Mouse (Mus musculus) kidney, adult 2 months (tissue): Measurements from ENCODE around the gene Slc23a2. TPM values are rescaled to one million over a fixed set of nuclear protein-coding genes. Genes with fewer than 3 reads are reported as not detected.

Experiments used
- DNase-seq: peaks from one replicate; pipeline ENCODE4 v3.0.0; 2021
- H3K27ac ChIP-seq: fragments of 200-500 bp; 2 replicates; pipeline ENCODE4 v1.5.1; 2012; ENCODE audit warnings: low read depth, low read length, control low read depth, inconsistent platforms; ENCODE audit not compliant: insufficient read depth
- H3K27me3 ChIP-seq: fragments of 200-500 bp; replicated peaks from 2 replicates; pipeline ENCODE4 v1.6.1; 2012; ENCODE audit warnings: mild to moderate bottlenecking, moderate library complexity, low read length, inconsistent platforms; ENCODE audit not compliant: control insufficient read depth, insufficient read depth
- H3K36me3 ChIP-seq: fragments of 200-500 bp; 2 replicates; pipeline ENCODE4 v1.6.1; 2012; ENCODE audit warnings: mild to moderate bottlenecking, moderate library complexity, low read length, inconsistent platforms; ENCODE audit not compliant: control insufficient read depth, insufficient read depth
- H3K4me1 ChIP-seq: fragments of 200-500 bp; 2 replicates; pipeline ENCODE4 v1.6.1; 2011; ENCODE audit warnings: low read length; ENCODE audit not compliant: control insufficient read depth, insufficient read depth
- H3K4me3 ChIP-seq: fragments of 200-500 bp; 2 replicates; pipeline ENCODE4 v1.5.1; 2011; ENCODE audit warnings: mild to moderate bottlenecking, low read depth, low read length, control low read depth; ENCODE audit not compliant: insufficient read depth
- CTCF ChIP-seq: fragments of 200-500 bp; conservative IDR thresholded peaks from 2 replicates; pipeline ENCODE4 v1.5.1; 2011; ENCODE audit warnings: low read depth, mild to moderate bottlenecking, control low read depth, low read length, moderate library complexity, mixed read lengths; ENCODE audit not compliant: insufficient read depth, insufficient read length
- POLR2A ChIP-seq: fragments of 200-500 bp; IDR thresholded peaks from one replicate; pipeline ENCODE4 v1.6.1; 2011; ENCODE audit warnings: low read depth, low read length, control low read depth
- WGBS: fragments of 180-500 bp; shearing (Covaris S2); methylation state at CpG from one replicate; pipeline ENCODE4 v1.1.7; 2018; 5-methylcytosine and 5-hydroxymethylcytosine counted together
- polyA plus RNA-seq: library from polyadenylated mRNA; depleted of rRNA; stranded (reverse); fragments of >200 nt; gene quantifications from 2 replicates; pipeline ENCODE4 v1.2.3, GENCODE M21; 2012

The Slc23a2 gene
- polyA plus RNA-seq, 1 experiment: 15.3 TPM

GRCm38 (mm10) chr2:132133436-132133835, 11.5 kb downstream of the Slc23a2 start:
- TF ChIP-seq CTCF (no peak), POLR2A (no peak)
- no peak overlapping the region for H3K27ac ChIP-seq
- H3K36me3 ChIP-seq: no peaks in the 10 kb centered on the region
- no peaks in the 10 kb centered on the region for H3K27me3 ChIP-seq
- WGBS: 68% methylated on average over 2 of the region's 2 CpGs
- no peak for DNase-seq
- H3K4me3 ChIP-seq: no peak overlapping the region
- peaks cover 5% of the 10 kb centered on the region; the same call in 1 of the 2 replicates for H3K4me1 ChIP-seq

DNA sequence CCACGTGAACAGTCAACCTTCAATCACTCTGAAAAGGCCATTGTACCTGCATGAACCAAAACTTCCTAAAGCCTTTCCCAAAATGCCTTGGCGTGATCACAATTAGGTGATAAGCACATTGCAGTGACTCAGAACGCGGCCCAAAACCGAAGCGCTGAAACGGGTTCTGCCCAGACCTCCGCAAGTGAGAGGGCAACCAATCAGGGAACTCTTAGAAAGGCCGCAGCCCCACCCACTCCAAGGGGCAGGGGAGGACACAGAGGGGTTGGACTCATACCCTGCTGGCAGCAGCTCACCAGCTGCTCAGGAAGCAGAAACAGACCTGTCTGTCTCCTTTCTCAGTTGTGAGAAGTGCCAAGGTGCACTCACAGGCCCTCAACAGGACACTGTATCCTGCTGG, 13.6 kb downstream of the Slc23a2 start:
- Histone ChIP-seq H3K27ac (no peak overlapping the region), H3K4me3 (no peak overlapping the region), H3K4me1 (peaks cover 5% of the 10 kb centered on the region; the same call in 1 of the 2 replicates), H3K36me3 (no peaks in the 10 kb centered on the region), H3K27me3 (no peaks in the 10 kb centered on the region)
- no peak for TF ChIP-seq CTCF
- TF ChIP-seq POLR2A: no peak
- WGBS: 13% methylated on average over 9 of the region's 9 CpGs
- DNase-seq: peak; percentile 91

- TF ChIP-seq CTCF (no peak), POLR2A (no peak)
- H3K36me3 ChIP-seq: no peaks in the 10 kb centered on the region
- DNase-seq: no peak
- H3K4me1 ChIP-seq: peaks cover 5% of the 10 kb centered on the region; the same call in 1 of the 2 replicates
- no peaks in the 10 kb centered on the region for H3K27me3 ChIP-seq
- WGBS: 96% methylated on average over 7 of the region's 7 CpGs
- no peak overlapping the region for H3K4me3 ChIP-seq
- no peak overlapping the region for H3K27ac ChIP-seq
Measured at GRCm38 (mm10) chr2:132129980-132130379, 14.9 kb downstream of the Slc23a2 start.

- DNase-seq: no peak
- Histone ChIP-seq H3K4me3 (no peak overlapping the region), H3K27ac (no peak overlapping the region), H3K4me1 (peaks cover 5% of the 10 kb centered on the region; the same call in 1 of the 2 replicates), H3K36me3 (no peaks in the 10 kb centered on the region), H3K27me3 (no peaks in the 10 kb centered on the region)
- WGBS: 96% methylated on average over 7 of the region's 7 CpGs
- no peak for TF ChIP-seq CTCF
- TF ChIP-seq POLR2A: no peak
Measured at GRCm38 (mm10) chr2:132129247-132129646, 15.7 kb downstream of the Slc23a2 start.

GRCm38 (mm10) chr2:132127904-132128303, 17.0 kb downstream of the Slc23a2 start:
- Histone ChIP-seq H3K36me3 (no peaks in the 10 kb centered on the region), H3K4me3 (no peak overlapping the region), H3K27me3 (no peaks in the 10 kb centered on the region), H3K4me1 (peaks cover 7% of the 10 kb centered on the region; the same call in 1 of the 2 replicates), H3K27ac (no peak overlapping the region)
- DNase-seq: no peak
- no peak for TF ChIP-seq POLR2A
- TF ChIP-seq CTCF: no peak
- 64% methylated on average over 10 of the region's 10 CpGs for WGBS

DNA sequence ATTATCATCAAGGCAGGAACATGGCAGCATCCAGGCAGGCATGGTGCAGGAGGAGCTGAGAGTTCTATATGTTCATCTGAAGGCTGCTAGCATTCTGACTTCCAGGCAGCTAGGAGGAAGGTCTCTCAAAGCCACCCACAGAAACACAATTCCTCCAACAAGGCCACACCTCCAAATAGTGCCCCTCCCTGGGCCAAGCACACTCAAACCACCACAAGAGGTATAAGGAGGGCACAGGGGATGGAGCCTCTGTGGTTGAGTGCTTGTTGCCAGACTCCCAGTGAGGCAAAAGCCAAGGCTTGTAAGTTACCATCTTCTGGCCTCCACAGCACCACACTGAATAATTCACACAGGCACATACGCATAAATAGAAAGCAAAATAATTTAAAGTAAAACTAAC, 18.6 kb downstream of the Slc23a2 start:
- TF ChIP-seq POLR2A (no peak), CTCF (no peak)
- Histone ChIP-seq H3K36me3 (no peaks in the 10 kb centered on the region), H3K27ac (no peak overlapping the region), H3K27me3 (no peaks in the 10 kb centered on the region), H3K4me3 (no peak overlapping the region), H3K4me1 (peaks cover 5% of the 10 kb centered on the region; the same call in 1 of the 2 replicates)
- DNase-seq: no peak
- 93% methylated on average over 1 of the region's 1 CpGs for WGBS

DNA sequence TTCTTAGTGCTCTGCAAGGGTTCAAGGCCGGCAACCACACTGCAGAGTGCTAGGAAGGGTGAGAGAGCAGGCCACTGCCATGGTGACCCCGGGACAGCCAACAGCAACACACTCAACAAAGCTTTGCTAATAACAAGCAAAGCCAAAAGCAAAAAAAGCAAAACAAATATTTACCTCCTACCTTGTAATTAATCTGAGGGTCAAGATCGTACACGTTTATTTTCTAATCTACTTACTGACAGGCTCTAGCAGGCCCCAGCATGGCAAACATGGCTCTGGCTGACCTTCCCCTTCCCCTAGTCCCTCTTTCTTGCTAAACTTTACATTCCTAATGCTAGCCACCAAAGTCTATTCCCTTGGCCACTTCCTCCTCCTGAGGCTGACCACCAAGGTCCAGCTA, 21.8 kb downstream of the Slc23a2 start:
- no peak for TF ChIP-seq CTCF
- no peak for TF ChIP-seq POLR2A
- Histone ChIP-seq H3K27ac (no peak overlapping the region), H3K36me3 (no peaks in the 10 kb centered on the region), H3K27me3 (no peaks in the 10 kb centered on the region), H3K4me3 (no peak overlapping the region), H3K4me1 (0 out of 2 replicates have a peak, but pooled peaks cover 2% of the 10 kb centered on the region)
- no peak for DNase-seq
- 90% methylated on average over 4 of the region's 4 CpGs for WGBS
